Mouse (Mus musculus): ENCODE measurements around the gene Txndc8. TPM values are rescaled to one million over a fixed set of nuclear protein-coding genes. Genes with fewer than 3 reads are reported as not detected.

The Txndc8 gene
- total and polyA plus RNA-seq, 3 experiments: not detected

DNA sequence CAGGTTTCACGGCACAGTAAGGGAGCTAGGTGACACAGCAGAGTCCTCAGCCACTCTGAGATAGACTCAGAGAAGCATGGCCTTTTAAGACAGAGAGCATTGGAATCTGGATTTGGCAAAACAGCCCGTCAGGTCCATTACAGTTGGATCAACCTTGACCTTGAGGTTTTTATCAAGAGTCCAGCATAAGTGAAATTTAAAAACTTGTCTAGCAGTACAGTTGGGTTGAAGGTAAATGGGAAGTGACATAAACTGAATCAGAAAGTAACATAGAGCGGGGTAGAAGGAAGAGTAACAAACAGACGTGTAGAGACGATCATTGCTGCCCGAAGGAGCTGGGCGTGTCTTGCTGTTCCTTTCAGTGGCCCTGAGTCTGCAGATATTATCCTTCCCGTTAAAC lies 49.9 kb downstream of the Txndc8 start:
- Histone ChIP-seq H3K36me3 (replicated peaks) (peaks cover 5% of the 10 kb centered on the region), H3K9me3 (replicated peaks) (no peaks in the 10 kb centered on the region), H3K27me3 (ENCODE audit: insufficient read depth, low read length) (no peaks in the 10 kb centered on the region), H3K4me3 (ENCODE audit: low read depth, low read length) (no peak overlapping the region), H3K4me1 (ENCODE audit: insufficient read depth, low read depth, low read length) (peaks cover 35% of the 10 kb centered on the region)
- no peak for TF ChIP-seq GATA2 (IDR thresholded peaks at IDR 0.05; ENCODE audit: borderline replicate concordance, low read depth, low read length)
- TF ChIP-seq CTCF (IDR thresholded peaks at IDR 0.05; ENCODE audit: low read depth, low read length): no peak
- no peak for TF ChIP-seq TAL1 (conservative IDR thresholded peaks at IDR 0.05; ENCODE audit: low read depth, low read length)
- no peak for TF ChIP-seq GATA1 (IDR thresholded peaks at IDR 0.05; ENCODE audit: borderline replicate concordance, low read length)
- TF ChIP-seq POLR2AphosphoS5 (IDR thresholded peaks at IDR 0.05; ENCODE audit: insufficient replicate concordance, low read depth, low read length): no peak
- ATAC-seq (ENCODE audit: extremely low read depth, insufficient number of reproducible peaks, low FRiP score, poor library complexity, severe bottlenecking) (no peak), DNase-seq (ENCODE audit: low spot score) (no peak)

DNA sequence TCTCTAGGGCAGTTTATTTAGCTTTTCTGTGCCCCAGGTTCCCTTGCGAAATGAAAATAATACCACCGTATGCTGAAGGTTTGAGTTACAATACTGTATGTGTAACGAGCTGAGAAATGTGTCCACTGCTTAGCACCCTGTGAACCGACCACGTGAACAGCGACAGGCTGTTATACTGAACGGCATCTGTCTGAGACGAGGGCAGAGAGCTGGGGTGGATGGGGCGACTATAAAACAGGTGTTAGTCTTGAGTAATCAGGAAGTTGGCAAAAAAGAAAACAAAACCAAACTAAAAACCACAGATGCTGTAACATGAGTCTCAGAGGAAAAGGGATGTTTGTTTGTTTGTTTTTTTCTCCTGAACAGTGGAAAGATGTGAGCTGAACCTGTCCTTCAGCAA lies 50.8 kb downstream of the Txndc8 start:
- no peak for TF ChIP-seq POLR2AphosphoS5 (IDR thresholded peaks at IDR 0.05; ENCODE audit: insufficient replicate concordance, low read depth, low read length)
- TF ChIP-seq GATA2 (IDR thresholded peaks at IDR 0.05; ENCODE audit: borderline replicate concordance, low read depth, low read length): no peak
- no peak for TF ChIP-seq TAL1 (conservative IDR thresholded peaks at IDR 0.05; ENCODE audit: low read depth, low read length)
- TF ChIP-seq CTCF (IDR thresholded peaks at IDR 0.05; ENCODE audit: low read depth, low read length): no peak
- Histone ChIP-seq H3K4me3 (ENCODE audit: low read depth, low read length) (peak overlapping the region; percentile 93; the same call in 1 of the 2 replicates), H3K36me3 (replicated peaks) (peaks cover 13% of the 10 kb centered on the region), H3K4me1 (ENCODE audit: insufficient read depth, low read depth, low read length) (peaks cover 43% of the 10 kb centered on the region), H3K27me3 (ENCODE audit: insufficient read depth, low read length) (no peaks in the 10 kb centered on the region), H3K9me3 (replicated peaks) (no peaks in the 10 kb centered on the region)
- peak; percentile 26 for DNase-seq (ENCODE audit: low spot score)
- ATAC-seq (ENCODE audit: extremely low read depth, insufficient number of reproducible peaks, low FRiP score, poor library complexity, severe bottlenecking): no peak

DNA sequence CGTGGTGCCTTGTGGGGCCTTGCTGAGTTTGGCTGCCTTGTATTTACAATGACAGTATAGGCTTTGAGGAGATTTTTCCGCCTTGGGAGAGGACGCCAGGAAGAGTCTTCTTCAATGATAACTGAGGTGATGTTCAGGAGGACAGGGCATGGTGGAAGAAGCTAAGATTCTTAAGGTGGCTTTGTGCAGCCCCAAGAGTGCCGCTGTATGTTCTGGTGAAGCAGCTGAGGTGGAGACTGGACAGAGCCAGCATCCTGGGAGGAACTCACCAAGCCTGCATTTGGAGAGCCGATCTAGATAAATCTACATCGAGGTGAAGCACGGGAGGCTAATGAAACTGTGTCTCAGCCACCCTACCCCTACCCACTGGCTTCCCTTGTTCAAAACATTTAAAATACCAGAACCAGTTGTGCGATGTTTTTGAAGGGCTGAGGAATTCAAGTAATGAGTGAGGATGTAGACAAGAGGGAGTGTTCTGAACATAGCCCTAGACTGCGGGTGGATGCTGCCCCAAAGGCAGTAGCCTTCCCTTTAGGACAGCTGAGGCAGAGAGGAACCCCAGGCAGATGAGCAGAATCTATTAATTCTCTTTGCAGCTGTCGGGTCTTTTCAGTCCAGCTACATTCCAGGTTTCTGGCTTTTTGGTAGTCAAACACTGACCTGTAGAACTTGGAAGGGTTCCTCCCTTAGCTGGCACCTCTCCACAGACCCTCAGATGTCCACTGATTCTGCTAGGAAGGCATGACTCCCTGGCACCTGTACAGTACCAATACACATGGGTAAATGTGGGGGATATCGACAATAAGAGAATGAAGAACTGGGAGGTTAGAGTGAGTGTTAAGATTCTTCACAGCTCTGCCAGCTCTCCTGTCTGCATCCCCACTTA lies 51.5 kb downstream of the Txndc8 start:
- Histone ChIP-seq H3K36me3 (replicated peaks) (peaks cover 16% of the 10 kb centered on the region), H3K4me1 (ENCODE audit: insufficient read depth, low read depth, low read length) (peaks cover 46% of the 10 kb centered on the region), H3K27me3 (ENCODE audit: insufficient read depth, low read length) (no peaks in the 10 kb centered on the region), H3K9me3 (replicated peaks) (no peaks in the 10 kb centered on the region), H3K4me3 (ENCODE audit: low read depth, low read length) (peak overlapping the region; percentile 93)
- DNase-seq (ENCODE audit: low spot score) (no peak), ATAC-seq (ENCODE audit: extremely low read depth, insufficient number of reproducible peaks, low FRiP score, poor library complexity, severe bottlenecking) (no peak)
- TF ChIP-seq POLR2AphosphoS5 (IDR thresholded peaks at IDR 0.05; ENCODE audit: insufficient replicate concordance, low read depth, low read length) (no peak), GATA2 (IDR thresholded peaks at IDR 0.05; ENCODE audit: borderline replicate concordance, low read depth, low read length) (no peak), CTCF (IDR thresholded peaks at IDR 0.05; ENCODE audit: low read depth, low read length) (no peak), TAL1 (conservative IDR thresholded peaks at IDR 0.05; ENCODE audit: low read depth, low read length) (no peak), GATA1 (IDR thresholded peaks at IDR 0.05; ENCODE audit: borderline replicate concordance, low read length) (no peak)

DNA sequence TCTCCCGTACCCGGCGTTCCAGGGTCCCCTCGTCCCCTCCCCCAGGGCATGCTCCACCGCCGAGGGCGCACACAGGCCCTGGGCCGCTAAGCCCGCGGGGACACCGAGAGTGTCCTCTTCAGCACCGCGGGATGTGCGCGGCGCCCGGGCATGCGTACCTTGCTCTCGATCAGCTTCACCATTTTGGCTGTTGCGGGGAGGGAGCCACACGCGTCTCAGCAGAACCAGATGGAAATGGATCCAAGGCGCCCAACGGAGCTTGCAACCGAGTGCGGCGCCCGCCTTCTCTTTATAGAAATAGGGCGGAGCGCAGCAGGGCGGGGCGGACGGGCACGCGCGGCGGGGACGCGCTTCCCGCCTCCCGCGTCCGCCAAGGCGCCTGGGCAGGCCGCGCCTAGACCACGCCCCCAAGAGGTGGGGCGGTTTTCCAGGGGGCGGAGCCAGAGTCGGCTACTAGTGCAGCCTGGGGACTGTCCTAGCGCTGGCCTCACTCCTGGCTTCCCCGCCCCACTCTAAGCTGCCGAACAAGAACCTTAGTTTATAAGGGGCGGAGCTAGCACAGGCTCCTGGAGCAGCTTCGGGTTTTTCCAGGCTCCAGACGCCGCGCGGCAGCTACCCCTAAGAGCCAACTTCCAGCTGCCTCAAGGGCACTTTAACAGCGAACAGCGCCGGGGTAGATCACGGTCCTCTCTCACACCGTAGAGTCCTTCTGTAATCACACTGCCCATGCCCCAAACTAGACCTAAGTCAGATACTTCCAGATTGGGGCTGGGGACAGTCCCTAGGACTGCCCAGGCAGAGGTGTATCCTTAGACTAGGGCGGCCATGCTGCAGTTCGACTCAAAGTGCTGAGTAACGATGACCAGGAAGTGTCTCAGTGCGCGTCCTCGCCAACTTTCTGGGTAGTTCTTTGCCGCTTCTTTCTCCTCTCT lies 52.6 kb downstream of the Txndc8 start, which contains the start of gene Txn1:
TSS of gene Txn1 (minus strand) at position 383 of the 932 bp plus-strand sequence.
- DNase-seq (ENCODE audit: low spot score) (peak; percentile 84), ATAC-seq (ENCODE audit: extremely low read depth, insufficient number of reproducible peaks, low FRiP score, poor library complexity, severe bottlenecking) (peak; percentile 82)
- Histone ChIP-seq H3K27me3 (ENCODE audit: insufficient read depth, low read length) (no peaks in the 10 kb centered on the region), H3K4me3 (ENCODE audit: low read depth, low read length) (peak within 1 kb of the TSS; percentile 93), H3K4me1 (ENCODE audit: insufficient read depth, low read depth, low read length) (peaks cover 55% of the 10 kb centered on the region), H3K9me3 (replicated peaks) (no peaks in the 10 kb centered on the region), H3K36me3 (replicated peaks) (peaks cover 28% of the 10 kb centered on the region)
- TF ChIP-seq TAL1 (conservative IDR thresholded peaks at IDR 0.05; ENCODE audit: low read depth, low read length) (no peak), CTCF (IDR thresholded peaks at IDR 0.05; ENCODE audit: low read depth, low read length) (no peak), GATA2 (IDR thresholded peaks at IDR 0.05; ENCODE audit: borderline replicate concordance, low read depth, low read length) (no peak), POLR2AphosphoS5 (IDR thresholded peaks at IDR 0.05; ENCODE audit: insufficient replicate concordance, low read depth, low read length) (no peak; the same call in 1 of the 2 replicates), GATA1 (IDR thresholded peaks at IDR 0.05; ENCODE audit: borderline replicate concordance, low read length) (no peak)

GRCm38 (mm10) chr4:57955544-57955958 lies 53.4 kb downstream of the Txndc8 start:
- DNase-seq (ENCODE audit: low spot score) (peak; percentile 49), ATAC-seq (ENCODE audit: extremely low read depth, insufficient number of reproducible peaks, low FRiP score, poor library complexity, severe bottlenecking) (peak; percentile 25)
- TF ChIP-seq CTCF (IDR thresholded peaks at IDR 0.05; ENCODE audit: low read depth, low read length): no peak
- TF ChIP-seq POLR2AphosphoS5 (IDR thresholded peaks at IDR 0.05; ENCODE audit: insufficient replicate concordance, low read depth, low read length): no peak
- no peak for TF ChIP-seq GATA1 (IDR thresholded peaks at IDR 0.05; ENCODE audit: borderline replicate concordance, low read length)
- TF ChIP-seq GATA2 (IDR thresholded peaks at IDR 0.05; ENCODE audit: borderline replicate concordance, low read depth, low read length): no peak
- TF ChIP-seq TAL1 (conservative IDR thresholded peaks at IDR 0.05; ENCODE audit: low read depth, low read length): no peak
- H3K9me3 ChIP-seq (replicated peaks): no peaks in the 10 kb centered on the region
- peaks cover 59% of the 10 kb centered on the region for H3K4me1 ChIP-seq (ENCODE audit: insufficient read depth, low read depth, low read length)
- H3K4me3 ChIP-seq (ENCODE audit: low read depth, low read length): peak overlapping the region; percentile 93
- no peaks in the 10 kb centered on the region for H3K27me3 ChIP-seq (ENCODE audit: insufficient read depth, low read length)
- H3K36me3 ChIP-seq (replicated peaks): peaks cover 35% of the 10 kb centered on the region

All from G1E (cell line).